Mouse (Mus musculus) heart, embryonic 14.5 days (tissue): ENCODE measurements at regions not wholly inside any gene's neighbourhood (a gene's known extent, or its start where the extent isn't known, plus 50 kb on each side); places are given as distances from the start of the nearest gene placed in this dataset.
A peak's percentile ranks its signal among the peaks of the same experiment; 100 is the strongest.

ENCODE experiments used
- ATAC-seq: fragments of 200-750 bp; cut with Nextera tagmentation; 2 replicates; pipeline ENCODE4 v1.8.0; 2017; ENCODE audit warnings: low read depth, moderate TSS enrichment; ENCODE audit not compliant: insufficient number of reproducible peaks, insufficient read depth, low FRiP score
- H3K27ac ChIP-seq, 2 experiments: fragments of 200-500 bp in 1 of 2; fragments of 300-500 bp in 1 of 2; sonication (generic) in 1 of 2; replicated peaks in 1 of 2; 2 replicates each; pipeline ENCODE4 v1.5.1; 2012 to 2014; ENCODE audit warnings: low read depth in 2 of 2, low read length in 2 of 2, control low read depth in 1 of 2, mild to moderate bottlenecking in 1 of 2, mixed read lengths in 1 of 2; ENCODE audit not compliant: control insufficient read depth in 1 of 2, insufficient read depth in 1 of 2
- H3K27me3 ChIP-seq: fragments of 300-500 bp; sonication (generic); 2 replicates; pipeline ENCODE4 v1.6.1; 2014; ENCODE audit warnings: mild to moderate bottlenecking, low read length, control low read depth; ENCODE audit not compliant: control insufficient read depth, insufficient read depth
- H3K36me3 ChIP-seq: fragments of 300-500 bp; sonication (generic); 2 replicates; pipeline ENCODE4 v1.6.1; 2014; ENCODE audit warnings: mild to moderate bottlenecking, control low read depth, low read length, mixed read lengths; ENCODE audit not compliant: control insufficient read depth, insufficient read depth
- H3K4me1 ChIP-seq, 2 experiments: fragments of 200-500 bp in 1 of 2; fragments of 300-500 bp in 1 of 2; sonication (generic) in 1 of 2; 2 replicates each; pipeline ENCODE4 v1.6.1; 2012 to 2014; ENCODE audit warnings: low read length in 2 of 2, control low read depth in 1 of 2, mixed read lengths in 1 of 2; ENCODE audit not compliant: control insufficient read depth in 2 of 2, insufficient read depth in 2 of 2
- H3K4me2 ChIP-seq: fragments of 300-500 bp; sonication (generic); 2 replicates; pipeline ENCODE4 v1.6.1; 2014; ENCODE audit warnings: mild to moderate bottlenecking, low read length
- H3K4me3 ChIP-seq, 2 experiments: fragments of 200-500 bp in 1 of 2; fragments of 300-500 bp in 1 of 2; sonication (generic) in 1 of 2; 2 replicates each; pipeline ENCODE4 v1.5.1; 2012 to 2014; ENCODE audit warnings: low read length in 2 of 2, mild to moderate bottlenecking in 2 of 2, control low read depth in 1 of 2, low read depth in 1 of 2, moderate library complexity in 1 of 2; ENCODE audit not compliant: control insufficient read depth in 1 of 2, insufficient read depth in 1 of 2
- H3K9ac ChIP-seq: fragments of 300-500 bp; sonication (generic); 2 replicates; pipeline ENCODE4 v1.6.1; 2014; ENCODE audit warnings: mild to moderate bottlenecking, low read length
- H3K9me3 ChIP-seq: fragments of 300-500 bp; sonication (generic); 2 replicates; pipeline ENCODE4 v1.6.1; 2016; ENCODE audit warnings: low read length, control low read depth; ENCODE audit not compliant: control insufficient read depth
- WGBS: fragments of 180-500 bp; shearing (Covaris S2); extraction: QIAGEN DNeasy Blood & Tissue Kit; methylation state at CpG from one replicate; pipeline ENCODE4 v1.1.7; 2014; 5-methylcytosine and 5-hydroxymethylcytosine counted together

DNA sequence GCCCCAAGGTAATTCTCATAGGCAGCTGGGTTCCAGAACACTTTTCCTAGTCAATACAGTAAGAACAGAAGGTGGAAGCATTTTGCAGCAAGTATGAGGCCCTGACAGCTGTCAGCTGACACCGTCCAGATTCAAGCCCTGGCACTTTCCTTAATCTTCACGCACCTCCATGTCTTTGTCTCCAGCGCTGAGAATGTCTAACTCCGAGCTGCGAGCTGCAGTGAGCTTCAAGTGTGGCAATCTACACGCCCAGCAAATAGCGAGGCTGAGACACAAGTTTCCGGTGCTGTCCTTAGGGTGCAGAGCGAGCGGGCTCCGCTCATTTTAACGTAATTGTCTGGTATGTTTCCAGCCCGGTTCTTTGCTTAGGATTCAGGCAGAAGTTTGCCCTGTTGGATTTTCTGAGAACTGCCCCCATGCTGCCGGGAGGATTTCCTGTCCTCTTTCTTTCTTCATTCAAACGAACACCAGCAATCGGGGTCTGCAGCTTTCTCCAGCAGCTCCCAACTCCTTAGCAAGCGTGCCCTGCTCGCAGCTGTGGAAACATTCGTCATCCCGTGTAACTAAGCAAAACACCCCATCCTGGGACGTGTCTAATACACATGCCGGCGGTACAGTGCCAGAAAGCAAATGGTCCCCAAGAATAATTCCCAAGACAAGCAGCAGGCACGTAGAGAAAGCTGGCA lies 54.5 kb downstream of the Irx3 start:
- peak overlapping the region; percentile 41; the same call in 1 of the 2 replicates for H3K9ac ChIP-seq

DNA sequence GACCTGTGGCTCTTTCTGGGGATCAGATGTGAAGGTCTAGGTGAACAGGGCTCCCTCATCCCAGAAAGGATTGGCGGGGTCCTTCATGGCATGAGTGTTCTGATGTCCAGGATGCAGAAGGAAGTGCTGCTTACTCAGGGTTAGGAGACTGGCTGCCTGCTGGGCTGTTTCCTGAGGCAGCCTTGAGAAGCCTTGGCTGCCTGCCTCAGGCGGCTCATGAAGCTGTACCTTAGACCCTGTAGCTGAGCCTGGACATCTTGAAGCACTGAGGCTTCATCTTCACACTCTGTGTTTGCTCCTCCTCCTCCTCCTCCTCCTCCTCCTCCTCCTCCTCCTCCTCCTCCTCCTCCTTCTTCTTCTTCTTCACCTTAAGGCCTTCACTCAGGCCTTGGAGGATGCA lies 77.2 kb downstream of the Irx3 start:
- Histone ChIP-seq H3K4me2 (no peak overlapping the region), H3K4me1 (no peaks in the 10 kb centered on the region), H3K27ac (no peak overlapping the region), H3K4me3 (no peak overlapping the region), H3K36me3 (no peaks in the 10 kb centered on the region), H3K27me3 (no peaks in the 10 kb centered on the region), H3K9ac (no peak overlapping the region), H3K9me3 (no peaks in the 10 kb centered on the region)
- no peak for ATAC-seq
- WGBS: 75% methylated on average over 2 of the region's 2 CpGs

More for the DNA sequence above, 54.5 kb downstream of the Irx3 start:
- Histone ChIP-seq H3K4me3 (peak overlapping the region in 1 of 2 experiments; percentile 20; a peak in 2 of 4 replicates), H3K4me1 (peaks cover 14 to 22% of the 10 kb centered on the region in 2 experiments), H3K27ac (peak overlapping the region; percentile 2 to 61; a peak in 1 of 4 replicates), H3K36me3 (no peaks in the 10 kb centered on the region), H3K27me3 (no peaks in the 10 kb centered on the region), H3K4me2 (peak overlapping the region; percentile 39), H3K9me3 (no peaks in the 10 kb centered on the region)
- WGBS: 31% methylated on average over 24 of the region's 24 CpGs
- no peak for ATAC-seq
